Mouse (Mus musculus) heart, embryonic 14.5 days (tissue): Measurements from ENCODE around the gene Fam228b. TPM values are rescaled to one million over a fixed set of nuclear protein-coding genes. Genes with fewer than 3 reads are reported as not detected.

Experiments used
- ATAC-seq: fragments of 200-750 bp; cut with Nextera tagmentation; 2 replicates; pipeline ENCODE4 v1.8.0; 2017; ENCODE audit warnings: low read depth, moderate TSS enrichment; ENCODE audit not compliant: insufficient number of reproducible peaks, insufficient read depth, low FRiP score
- H3K27ac ChIP-seq, 2 experiments: fragments of 200-500 bp in 1 of 2; fragments of 300-500 bp in 1 of 2; sonication (generic) in 1 of 2; replicated peaks in 1 of 2; 2 replicates each; pipeline ENCODE4 v1.5.1; 2012 to 2014; ENCODE audit warnings: low read depth in 2 of 2, low read length in 2 of 2, control low read depth in 1 of 2, mild to moderate bottlenecking in 1 of 2, mixed read lengths in 1 of 2; ENCODE audit not compliant: control insufficient read depth in 1 of 2, insufficient read depth in 1 of 2
- H3K27me3 ChIP-seq: fragments of 300-500 bp; sonication (generic); 2 replicates; pipeline ENCODE4 v1.6.1; 2014; ENCODE audit warnings: mild to moderate bottlenecking, low read length, control low read depth; ENCODE audit not compliant: control insufficient read depth, insufficient read depth
- H3K36me3 ChIP-seq: fragments of 300-500 bp; sonication (generic); 2 replicates; pipeline ENCODE4 v1.6.1; 2014; ENCODE audit warnings: mild to moderate bottlenecking, control low read depth, low read length, mixed read lengths; ENCODE audit not compliant: control insufficient read depth, insufficient read depth
- H3K4me1 ChIP-seq, 2 experiments: fragments of 200-500 bp in 1 of 2; fragments of 300-500 bp in 1 of 2; sonication (generic) in 1 of 2; 2 replicates each; pipeline ENCODE4 v1.6.1; 2012 to 2014; ENCODE audit warnings: low read length in 2 of 2, control low read depth in 1 of 2, mixed read lengths in 1 of 2; ENCODE audit not compliant: control insufficient read depth in 2 of 2, insufficient read depth in 2 of 2
- H3K4me2 ChIP-seq: fragments of 300-500 bp; sonication (generic); 2 replicates; pipeline ENCODE4 v1.6.1; 2014; ENCODE audit warnings: mild to moderate bottlenecking, low read length
- H3K4me3 ChIP-seq, 2 experiments: fragments of 200-500 bp in 1 of 2; fragments of 300-500 bp in 1 of 2; sonication (generic) in 1 of 2; 2 replicates each; pipeline ENCODE4 v1.5.1; 2012 to 2014; ENCODE audit warnings: low read length in 2 of 2, mild to moderate bottlenecking in 2 of 2, control low read depth in 1 of 2, low read depth in 1 of 2, moderate library complexity in 1 of 2; ENCODE audit not compliant: control insufficient read depth in 1 of 2, insufficient read depth in 1 of 2
- H3K9ac ChIP-seq: fragments of 300-500 bp; sonication (generic); 2 replicates; pipeline ENCODE4 v1.6.1; 2014; ENCODE audit warnings: mild to moderate bottlenecking, low read length
- H3K9me3 ChIP-seq: fragments of 300-500 bp; sonication (generic); 2 replicates; pipeline ENCODE4 v1.6.1; 2016; ENCODE audit warnings: low read length, control low read depth; ENCODE audit not compliant: control insufficient read depth
- WGBS: fragments of 180-500 bp; shearing (Covaris S2); extraction: QIAGEN DNeasy Blood & Tissue Kit; methylation state at CpG from one replicate; pipeline ENCODE4 v1.1.7; 2014; 5-methylcytosine and 5-hydroxymethylcytosine counted together
- polyA plus RNA-seq: library from polyadenylated mRNA; unstranded; fragments of >200 nt; fragmentation: Nextera tagmentation; extraction: Ambion mirVana; gene quantifications from 2 replicates; pipeline ENCODE4 v1.2.1, GENCODE M21; 2014

Fam228b gene
- polyA plus RNA-seq, 1 experiment from 2014 or later: 4.6 TPM

GRCm38 (mm10) chr12:4738031-4738576 lies 31.0 kb downstream of the Fam228b start, which contains the start of gene Fam228a:
Gene Fam228a, minus strand, starts transcription at chr12:4738430.
- H3K4me3 ChIP-seq: no peak within 1 kb of the TSS
- no peaks in the 10 kb centered on the region for H3K36me3 ChIP-seq
- no peak within 1 kb of the TSS for H3K4me2 ChIP-seq
- no peak for ATAC-seq
- H3K27ac ChIP-seq: no peak within 1 kb of the TSS
- no peaks in the 10 kb centered on the region for H3K4me1 ChIP-seq
- H3K9ac ChIP-seq: no peak within 1 kb of the TSS
- no peaks in the 10 kb centered on the region for H3K9me3 ChIP-seq
- no peaks in the 10 kb centered on the region for H3K27me3 ChIP-seq
- 88% methylated on average over 18 of the region's 18 CpGs for WGBS

DNA sequence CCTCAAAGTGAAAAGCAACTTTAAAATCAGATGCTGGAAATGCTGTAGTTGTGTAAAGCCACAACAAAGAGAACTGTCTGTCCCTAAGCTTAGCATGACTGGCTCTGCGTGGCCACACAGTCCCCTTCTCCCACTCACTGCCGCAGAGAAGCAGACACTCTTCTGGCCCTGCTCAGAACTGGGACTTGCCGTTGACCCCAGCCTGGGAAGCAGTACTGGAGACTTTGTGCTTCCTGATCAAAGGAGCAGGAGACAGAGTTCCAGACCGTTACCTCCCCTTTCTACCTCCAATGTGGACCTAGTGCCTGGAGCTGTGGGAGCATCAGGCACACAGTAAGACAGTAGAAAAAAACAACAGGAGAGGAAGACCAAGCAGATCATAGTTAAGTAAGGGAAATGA lies 36.7 kb downstream of the Fam228b start:
- Histone ChIP-seq H3K27me3 (no peaks in the 10 kb centered on the region), H3K9me3 (no peaks in the 10 kb centered on the region), H3K36me3 (no peaks in the 10 kb centered on the region), H3K4me2 (no peak overlapping the region), H3K4me3 (no peak overlapping the region), H3K9ac (no peak overlapping the region), H3K4me1 (no peaks in the 10 kb centered on the region), H3K27ac (no peak overlapping the region)
- ATAC-seq: no peak
- 60% methylated on average over 4 of the region's 4 CpGs for WGBS

DNA sequence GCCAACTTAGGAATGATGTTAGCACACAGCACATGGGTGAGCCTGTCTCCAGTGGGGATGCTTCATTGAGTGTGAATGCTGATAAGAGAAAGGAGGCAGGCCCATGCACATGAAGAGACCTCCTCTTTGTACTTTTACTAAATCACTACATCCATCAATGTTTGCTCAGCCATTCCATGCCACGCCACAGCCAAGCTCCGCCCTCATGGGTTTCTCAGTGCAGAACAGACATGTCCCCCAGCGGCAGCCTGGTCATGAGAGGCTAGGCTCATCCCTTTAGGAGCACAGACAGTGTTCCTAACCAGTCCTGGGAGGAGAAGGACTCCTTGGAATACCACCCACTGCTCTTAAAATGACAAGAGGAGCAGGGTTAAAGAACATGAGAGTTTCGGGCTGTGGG lies 37.4 kb downstream of the Fam228b start:
- H3K36me3 ChIP-seq: no peaks in the 10 kb centered on the region
- no peaks in the 10 kb centered on the region for H3K9me3 ChIP-seq
- no peak overlapping the region for H3K9ac ChIP-seq
- H3K27me3 ChIP-seq: no peaks in the 10 kb centered on the region
- 70% methylated on average over 4 of the region's 4 CpGs for WGBS
- no peak for ATAC-seq
- no peak overlapping the region for H3K4me3 ChIP-seq
- H3K4me1 ChIP-seq: no peaks in the 10 kb centered on the region
- H3K27ac ChIP-seq: no peak overlapping the region
- H3K4me2 ChIP-seq: no peak overlapping the region

- 86% methylated on average over 3 of the region's 3 CpGs for WGBS
- H3K9ac ChIP-seq: no peak overlapping the region
- no peaks in the 10 kb centered on the region for H3K36me3 ChIP-seq
- H3K27ac ChIP-seq: no peak overlapping the region
- no peaks in the 10 kb centered on the region for H3K9me3 ChIP-seq
- H3K4me2 ChIP-seq: no peak overlapping the region
- no peaks in the 10 kb centered on the region for H3K4me1 ChIP-seq
- no peaks in the 10 kb centered on the region for H3K27me3 ChIP-seq
- no peak for ATAC-seq
- H3K4me3 ChIP-seq: no peak overlapping the region
Measured at GRCm38 (mm10) chr12:4729165-4729564, 39.9 kb downstream of the Fam228b start.

DNA sequence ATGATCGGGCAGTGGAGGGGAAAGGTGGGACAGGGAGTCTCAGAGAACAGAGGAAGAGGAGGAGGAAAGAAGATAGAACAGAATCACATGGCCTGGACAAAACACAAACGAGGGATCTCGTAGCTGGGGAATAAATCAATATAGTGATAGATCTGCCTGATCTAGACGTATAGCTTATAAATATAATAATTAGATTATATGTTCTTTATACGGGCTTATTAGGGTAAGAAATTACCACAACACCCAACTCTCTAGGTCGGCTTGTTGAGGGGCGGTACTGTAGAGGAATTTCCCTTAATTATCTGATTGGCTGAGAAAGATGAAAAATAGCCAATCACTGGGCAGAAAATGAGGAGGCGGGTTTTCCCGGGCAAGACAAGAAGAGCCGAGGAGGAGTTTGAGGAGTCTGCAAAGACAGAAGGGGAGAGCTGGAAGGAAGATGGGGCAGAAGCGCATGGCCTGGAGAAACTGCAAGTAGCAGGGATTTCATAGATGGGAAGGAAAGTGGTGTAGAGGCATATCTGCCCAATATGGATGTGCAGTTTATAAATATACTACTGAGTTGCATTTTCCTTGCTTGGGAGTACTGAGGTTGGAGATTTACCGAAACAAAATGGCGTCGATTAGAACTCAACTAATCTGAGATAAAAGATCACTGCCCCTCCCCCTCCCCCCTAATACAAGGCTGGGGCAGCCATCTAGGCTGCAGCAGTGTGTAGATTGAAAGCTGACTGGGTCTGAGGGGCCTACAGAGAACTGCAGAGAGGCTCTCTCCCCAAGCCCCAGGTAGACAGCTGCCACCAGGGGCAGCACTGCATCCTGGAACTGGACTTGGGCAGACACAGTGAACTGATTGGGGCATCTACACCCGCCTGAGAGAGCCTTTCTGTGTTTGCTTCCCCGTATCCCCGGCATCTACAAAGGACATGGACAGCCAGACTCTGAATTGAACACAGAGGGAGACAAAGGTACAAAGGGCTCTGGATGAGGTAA lies 49.0 kb downstream of the Fam228b start:
- H3K27ac ChIP-seq: no peak overlapping the region
- 65% methylated on average over 17 of the region's 17 CpGs for WGBS
- no peak for ATAC-seq
- no peaks in the 10 kb centered on the region for H3K27me3 ChIP-seq
- no peak overlapping the region for H3K9ac ChIP-seq
- H3K4me2 ChIP-seq: no peak overlapping the region
- H3K4me1 ChIP-seq: peaks cover 0 to 5% of the 10 kb centered on the region in 2 experiments; a peak in 1 of 4 replicates
- no peaks in the 10 kb centered on the region for H3K9me3 ChIP-seq
- H3K4me3 ChIP-seq: no peak overlapping the region
- H3K36me3 ChIP-seq: 0 out of 2 replicates have a peak, but pooled peaks cover 3% of the 10 kb centered on the region

- no peak for ATAC-seq
- Histone ChIP-seq H3K9ac (no peak overlapping the region), H3K36me3 (0 out of 2 replicates have a peak, but pooled peaks cover 6% of the 10 kb centered on the region), H3K4me2 (no peak overlapping the region), H3K4me3 (no peak overlapping the region), H3K9me3 (no peaks in the 10 kb centered on the region), H3K27ac (no peak overlapping the region), H3K4me1 (peaks cover 0 to 5% of the 10 kb centered on the region in 2 experiments; a peak in 1 of 4 replicates), H3K27me3 (no peaks in the 10 kb centered on the region)
- WGBS: 31% methylated on average over 13 of the region's 13 CpGs
Measured at GRCm38 (mm10) chr12:4719066-4719761, 49.9 kb downstream of the Fam228b start.

- Histone ChIP-seq H3K9ac (no peak overlapping the region), H3K27ac (no peak overlapping the region), H3K27me3 (no peaks in the 10 kb centered on the region), H3K4me2 (peak overlapping the region; percentile 30), H3K4me1 (peaks cover 5 to 6% of the 10 kb centered on the region in 2 experiments; a peak in 2 of 4 replicates), H3K4me3 (no peak overlapping the region), H3K36me3 (peaks cover 18% of the 10 kb centered on the region), H3K9me3 (no peaks in the 10 kb centered on the region)
- no peak for ATAC-seq
- 9% methylated on average over 7 of the region's 7 CpGs for WGBS
Measured at GRCm38 (mm10) chr12:4717417-4717816, 51.6 kb downstream of the Fam228b start.
